Comparison of ENCODE assay signal across 25 mouse cellular contexts in the genomic region with DNA sequence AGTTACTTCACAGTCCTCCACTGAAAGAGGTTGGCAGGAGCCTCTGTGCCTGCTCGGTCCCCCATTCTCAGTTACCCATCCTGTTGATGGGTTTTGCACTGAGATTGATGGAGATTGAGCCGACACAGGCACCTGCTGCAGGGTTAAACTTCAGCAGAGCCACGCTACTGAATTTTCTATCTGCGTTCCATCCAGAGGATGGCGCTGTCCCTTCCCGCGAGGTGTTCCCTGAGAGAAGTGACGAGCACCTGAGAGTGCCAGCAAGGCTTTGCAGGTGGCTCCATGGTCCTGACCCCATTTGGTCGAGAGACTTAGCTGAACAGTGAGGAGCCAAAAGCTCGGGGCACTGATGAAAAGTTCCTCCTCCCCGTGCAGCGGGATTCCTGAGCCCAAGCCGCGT.
DNase-seq lines count a peak whose midpoint lies in the region; ATAC-seq and TF ChIP-seq lines count a peak whose summit lies in the region.
"Had no signal": no experiment of that assay in that cellular context is flagged by ENCODE, and none has a peak within 500 bp of the region (broad histone marks: within the 10 kb centered on the region; RNA-seq: fewer than 3 reads in every experiment).

No protein-coding gene starts in this region.

- H3K4me2 ChIP-seq in liver, embryonic 14.5 days (ENCODE audit: low read depth): no peak overlapping the region
- H3K4me2 ChIP-seq in liver, postnatal 0 days (ENCODE audit: low read depth, low read length): no peak overlapping the region
- H3K4me2 ChIP-seq in forebrain, postnatal 0 days (ENCODE audit: low read depth): no peak overlapping the region
- no peak overlapping the region for H3K4me2 ChIP-seq in forebrain, embryonic 16.5 days (ENCODE audit: low read length)
- H3K4me2 ChIP-seq: embryonic facial prominence, embryonic 12.5 days; embryonic facial prominence, embryonic 15.5 days; heart, embryonic 13.5 days; hindbrain, embryonic 15.5 days had no signal

- TF ChIP-seq POLR2A in olfactory bulb, adult 2 months (IDR thresholded peaks at IDR 0.05; ENCODE audit: insufficient read depth, low read depth, low read length): no peak

- peaks cover 92% of the 10 kb centered on the region for H3K36me3 ChIP-seq in liver, embryonic 14.5 days (replicated peaks; ENCODE audit: control insufficient read depth, insufficient read depth, low read depth)
- H3K36me3 ChIP-seq in liver, postnatal 0 days (replicated peaks; ENCODE audit: insufficient read depth, low read length): peaks cover 75% of the 10 kb centered on the region
- H3K36me3 ChIP-seq in ES-E14 (ENCODE audit: control insufficient read depth, insufficient read depth, low read length, poor library complexity, severe bottlenecking): peaks cover 31% of the 10 kb centered on the region; the same call in 1 of the 2 replicates
- H3K36me3 ChIP-seq in forebrain, postnatal 0 days (ENCODE audit: insufficient read depth): peaks cover 9% of the 10 kb centered on the region
- H3K36me3 ChIP-seq in forebrain, embryonic 16.5 days (ENCODE audit: control insufficient read depth, insufficient read depth): peaks cover 11% of the 10 kb centered on the region

- peaks cover 14 to 16% of the 10 kb centered on the region in 2 experiments for H3K4me1 ChIP-seq in liver, embryonic 14.5 days (replicated peaks; ENCODE audit: control insufficient read depth in 2 of 2, insufficient read depth in 2 of 2, low read length in 1 of 2)
- H3K4me1 ChIP-seq in liver, postnatal 0 days (ENCODE audit: insufficient read depth): peaks cover 3% of the 10 kb centered on the region; the same call in 1 of the 2 replicates
- peaks cover 0 to 2% of the 10 kb centered on the region in 2 experiments; a peak in 1 of 4 replicates for H3K4me1 ChIP-seq in ES-E14 (ENCODE audit: control insufficient read depth in 2 of 2, insufficient read depth in 2 of 2, low read length in 2 of 2, poor library complexity in 1 of 2)
- H3K4me1 ChIP-seq in olfactory bulb, adult 2 months (ENCODE audit: control insufficient read depth, insufficient read depth, low read length): peaks cover 25% of the 10 kb centered on the region
- H3K4me1 ChIP-seq in forebrain, postnatal 0 days (ENCODE audit: insufficient read depth): no peaks in the 10 kb centered on the region
- H3K4me1 ChIP-seq in forebrain, embryonic 16.5 days (replicated peaks; ENCODE audit: control insufficient read depth, insufficient read depth, low read length): no peaks in the 10 kb centered on the region
- H3K4me1 ChIP-seq: embryonic facial prominence, embryonic 12.5 days; embryonic facial prominence, embryonic 15.5 days; heart, embryonic 10.5 days; heart, embryonic 13.5 days; hindbrain, embryonic 15.5 days had no signal

- 0 out of 2 replicates have a peak, but pooled peaks have one; percentile 15 for TF ChIP-seq CTCF in liver, embryonic 14.5 days (IDR thresholded peaks at IDR 0.05; ENCODE audit: low read depth)
- no peak for TF ChIP-seq CTCF in liver, postnatal 0 days (IDR thresholded peaks at IDR 0.05; ENCODE audit: low read depth)
- TF ChIP-seq CTCF in olfactory bulb, adult 2 months (IDR thresholded peaks at IDR 0.05; ENCODE audit: insufficient read depth, low read depth, low read length): no peak
- TF ChIP-seq CTCF in forebrain, postnatal 0 days (IDR thresholded peaks at IDR 0.05; ENCODE audit: low read depth): no peak

- H3K27ac ChIP-seq in liver, embryonic 14.5 days: no peak overlapping the region
- no peak overlapping the region for H3K27ac ChIP-seq in liver, postnatal 0 days (ENCODE audit: low read depth)
- H3K27ac ChIP-seq in ES-E14 (ENCODE audit: insufficient read depth, low read depth, low read length, poor library complexity, severe bottlenecking): no peak overlapping the region
- peak overlapping the region; percentile 8; the same call in 1 of the 2 replicates for H3K27ac ChIP-seq in olfactory bulb, adult 2 months (ENCODE audit: insufficient read depth, low read depth, low read length)
- H3K27ac ChIP-seq in forebrain, postnatal 0 days (ENCODE audit: low read depth, low read length): no peak overlapping the region
- H3K27ac ChIP-seq in forebrain, embryonic 16.5 days (ENCODE audit: low read length): no peak overlapping the region
- H3K27ac ChIP-seq: embryonic facial prominence, embryonic 12.5 days; embryonic facial prominence, embryonic 15.5 days; heart, adult 2 months; heart, embryonic 10.5 days; heart, embryonic 13.5 days; hindbrain, embryonic 15.5 days had no signal

- H3K4me3 ChIP-seq in liver, embryonic 14.5 days (ENCODE audit: insufficient read depth in 1 of 2, low read depth in 2 of 2, low read length in 2 of 2): no peak overlapping the region
- no peak overlapping the region for H3K4me3 ChIP-seq in liver, postnatal 0 days (ENCODE audit: low read depth, low read length)
- H3K4me3 ChIP-seq in ES-E14 (ENCODE audit: insufficient read depth in 1 of 2, low read depth in 1 of 2, low read length in 2 of 2, poor library complexity in 1 of 2, severe bottlenecking in 1 of 2): peak overlapping the region in 1 of 2 experiments; percentile 8; a peak in 2 of 4 replicates
- H3K4me3 ChIP-seq in olfactory bulb, adult 2 months (ENCODE audit: insufficient read depth, low read depth, low read length): no peak overlapping the region
- no peak overlapping the region for H3K4me3 ChIP-seq in forebrain, postnatal 0 days (ENCODE audit: low read depth, low read length)
- no peak overlapping the region for H3K4me3 ChIP-seq in forebrain, embryonic 16.5 days (replicated peaks; ENCODE audit: low read length)
- H3K4me3 ChIP-seq: embryonic facial prominence, embryonic 12.5 days; embryonic facial prominence, embryonic 15.5 days; heart, adult 2 months; heart, embryonic 10.5 days; heart, embryonic 13.5 days; hindbrain, embryonic 15.5 days had no signal

- peaks cover 12% of the 10 kb centered on the region for H3K9me3 ChIP-seq in liver, embryonic 14.5 days (ENCODE audit: control insufficient read depth, low read length)
- H3K9me3 ChIP-seq in liver, postnatal 0 days (ENCODE audit: low read length): peaks cover 16% of the 10 kb centered on the region
- H3K9me3 ChIP-seq in ES-E14 (ENCODE audit: control insufficient read depth, insufficient read depth, low read depth, low read length): no peaks in the 10 kb centered on the region
- H3K9me3 ChIP-seq in forebrain, postnatal 0 days (ENCODE audit: low read length): no peaks in the 10 kb centered on the region
- H3K9me3 ChIP-seq in forebrain, embryonic 16.5 days (ENCODE audit: control insufficient read depth, low read length): no peaks in the 10 kb centered on the region
- H3K9me3 ChIP-seq: embryonic facial prominence, embryonic 15.5 days; heart, embryonic 13.5 days had no signal

- no peak for ATAC-seq in liver, embryonic 14.5 days (ENCODE audit: insufficient read depth)
- no peak for ATAC-seq in liver, postnatal 0 days
- ATAC-seq in forebrain, postnatal 0 days: no peak
- no peak for ATAC-seq in forebrain, embryonic 16.5 days
- ATAC-seq: forebrain, embryonic 14.5 days; intestine, postnatal 0 days had no signal

- no peaks in the 10 kb centered on the region for H3K27me3 ChIP-seq in liver, embryonic 14.5 days (ENCODE audit: control insufficient read depth, insufficient read depth, low read length)
- H3K27me3 ChIP-seq in liver, postnatal 0 days (ENCODE audit: insufficient read depth, low read length): no peaks in the 10 kb centered on the region
- no peaks in the 10 kb centered on the region for H3K27me3 ChIP-seq in forebrain, postnatal 0 days (ENCODE audit: insufficient read depth, low read length)
- H3K27me3 ChIP-seq in forebrain, embryonic 16.5 days (replicated peaks; ENCODE audit: control insufficient read depth, insufficient read depth, low read length): no peaks in the 10 kb centered on the region
- H3K27me3 ChIP-seq: CH12.LX; embryonic facial prominence, embryonic 12.5 days; embryonic facial prominence, embryonic 15.5 days; heart, embryonic 13.5 days; hindbrain, embryonic 15.5 days had no signal

- TF ChIP-seq EP300 in liver, embryonic 14.5 days (IDR thresholded peaks at IDR 0.05; ENCODE audit: low read depth): no peak
- TF ChIP-seq EP300 in liver, postnatal 0 days (IDR thresholded peaks at IDR 0.05; ENCODE audit: low read depth): no peak

- DNase-seq in liver, embryonic 14.5 days (ENCODE audit: low read depth in 3 of 3, low spot score in 3 of 3): no peak
- DNase-seq in liver, postnatal 0 days: no peak
- no peak for DNase-seq in ES-E14 (ENCODE audit: low read depth, low spot score)
- DNase-seq in forebrain, postnatal 0 days: no peak
- DNase-seq: adrenal gland, postnatal 10 days; adrenal gland, postnatal 36 days; B cell, adult 2 months; cerebellum, adult 18-20 months; cerebellum, adult 9-10 months; cerebellum, postnatal 14 days; gastrocnemius, postnatal 10 days; gastrocnemius, postnatal 36 days; heart, adult 2 months; heart, postnatal 14 days; heart, postnatal 4 days had no signal

- no peak overlapping the region for H3K9ac ChIP-seq in liver, embryonic 14.5 days (replicated peaks)
- no peak overlapping the region for H3K9ac ChIP-seq in liver, postnatal 0 days (replicated peaks)
- no peak overlapping the region for H3K9ac ChIP-seq in ES-E14 (ENCODE audit: insufficient read depth, low read depth, low read length, poor library complexity, severe bottlenecking)
- H3K9ac ChIP-seq in forebrain, postnatal 0 days: no peak overlapping the region
- H3K9ac ChIP-seq in forebrain, embryonic 16.5 days (replicated peaks; ENCODE audit: low read depth, low read length): no peak overlapping the region
- H3K9ac ChIP-seq: embryonic facial prominence, embryonic 12.5 days; embryonic facial prominence, embryonic 15.5 days; heart, embryonic 13.5 days; hindbrain, embryonic 15.5 days had no signal

- in situ Hi-C loops in ES-E14 (cut with MboI; ENCODE audit: low sequenced_read_pairs in 2 of 2, unreplicated experiment in 2 of 2): no loop called here

- WGBS in liver, embryonic 14.5 days (ENCODE audit: insufficient replicate concordance): 93% methylated on average over 14 of the region's 14 CpGs
- 96% methylated on average over 14 of the region's 14 CpGs for WGBS in liver, postnatal 0 days (ENCODE audit: insufficient replicate concordance)
- WGBS in olfactory bulb, adult 2 months: 96% methylated on average over 14 of the region's 14 CpGs
- 98% methylated on average over 14 of the region's 14 CpGs for WGBS in forebrain, postnatal 0 days
- 96% methylated on average over 14 of the region's 14 CpGs for WGBS in forebrain, embryonic 16.5 days

TF ChIP-seq in ES-E14, 5 proteins besides CTCF, POLR2A, EP300 and RAD21:
- TF ChIP-seq CHD2 (IDR thresholded peaks at IDR 0.05; ENCODE audit: low read depth, low read length) (peak; percentile 77), ZC3H11A (IDR thresholded peaks at IDR 0.05; ENCODE audit: borderline replicate concordance, low read depth, low read length) (no peak)
